Comparison of ENCODE assay signal across 10 mouse cellular contexts in genomic region chr4:133209366-133209765, GRCm38 (mm10). TPM values are rescaled to one million over a fixed set of nuclear protein-coding genes. Genes with fewer than 3 reads are reported as not detected.
DNase-seq lines count a peak whose midpoint lies in the region; ATAC-seq lines count a peak whose summit lies in the region.
"Had no signal": no experiment of that assay in that cellular context is flagged by ENCODE, and none has a peak within 500 bp of the region (broad histone marks: within the 10 kb centered on the region; RNA-seq: fewer than 3 reads in every experiment).

No protein-coding gene starts in this region.

- H3K27me3 ChIP-seq in kidney, embryonic 14.5 days (ENCODE audit: control insufficient read depth, insufficient read depth, low read length) = peaks cover 19% of the 10 kb centered on the region; the same call in 1 of the 2 replicates
- H3K27me3 ChIP-seq in neural tube, embryonic 11.5 days (ENCODE audit: control insufficient read depth, insufficient read depth, low read length) = peaks cover 25% of the 10 kb centered on the region

- H3K4me2 ChIP-seq in kidney, embryonic 14.5 days (replicated peaks; ENCODE audit: low read depth, low read length) = no peak overlapping the region
- H3K4me2 ChIP-seq in neural tube, embryonic 11.5 days (ENCODE audit: low read depth) = no peak overlapping the region
- H3K4me2 ChIP-seq: embryonic facial prominence, embryonic 12.5 days; liver, embryonic 15.5 days had no signal

- peaks cover 18% of the 10 kb centered on the region for H3K4me1 ChIP-seq in kidney, embryonic 14.5 days (ENCODE audit: control insufficient read depth, insufficient read depth, low read length)
- H3K4me1 ChIP-seq in neural tube, embryonic 11.5 days (ENCODE audit: control insufficient read depth, insufficient read depth, low read length) = peaks cover 11% of the 10 kb centered on the region

- no peak overlapping the region for H3K27ac ChIP-seq in kidney, embryonic 14.5 days (ENCODE audit: low read depth, low read length)
- H3K27ac ChIP-seq in neural tube, embryonic 11.5 days (ENCODE audit: low read depth, low read length) = no peak overlapping the region
- H3K27ac ChIP-seq: embryonic facial prominence, embryonic 12.5 days; liver, embryonic 15.5 days had no signal

- no peaks in the 10 kb centered on the region for H3K36me3 ChIP-seq in kidney, embryonic 14.5 days (ENCODE audit: control insufficient read depth, insufficient read depth, low read length)
- H3K36me3 ChIP-seq in neural tube, embryonic 11.5 days (ENCODE audit: control insufficient read depth, insufficient read depth, low read length) = no peaks in the 10 kb centered on the region
- H3K36me3 ChIP-seq: embryonic facial prominence, embryonic 12.5 days; liver, embryonic 15.5 days had no signal

- DNase-seq in kidney, adult 11 months = peak; percentile 43
- peak; percentile 50 for DNase-seq in adrenal gland, postnatal 25 days
- peak; percentile 70 for DNase-seq in left cerebral cortex, postnatal 14 days (ENCODE audit: low spot score in 2 of 2)
- peak; percentile 68 for DNase-seq in neural tube, embryonic 11.5 days (ENCODE audit: low spot score)
- no peak for DNase-seq in gastrocnemius, adult 8-10 months (ENCODE audit: low spot score in 2 of 2)

- 7% methylated on average over 11 of the region's 11 CpGs for WGBS in kidney, embryonic 14.5 days
- 7% methylated on average over 11 of the region's 11 CpGs for WGBS in neural tube, embryonic 11.5 days

- no peak overlapping the region for H3K9ac ChIP-seq in kidney, embryonic 14.5 days (ENCODE audit: low read depth, low read length)
- H3K9ac ChIP-seq in neural tube, embryonic 11.5 days (ENCODE audit: low read length) = no peak overlapping the region
- H3K9ac ChIP-seq: embryonic facial prominence, embryonic 12.5 days; liver, embryonic 15.5 days had no signal

- intact Hi-C loops in left cerebral cortex, postnatal 14 days (cut with DNase I) = loop anchor here (10.0 kb wide), 1 partner anchor 245 kb away; no protein-coding TSS in a partner anchor

- no peak overlapping the region for H3K4me3 ChIP-seq in kidney, embryonic 14.5 days (ENCODE audit: low read length)
- H3K4me3 ChIP-seq in neural tube, embryonic 11.5 days (ENCODE audit: low read depth, low read length) = no peak overlapping the region
- H3K4me3 ChIP-seq: embryonic facial prominence, embryonic 12.5 days; liver, embryonic 15.5 days had no signal

- no peak for ATAC-seq in kidney, embryonic 14.5 days (ENCODE audit: low FRiP score, low TSS enrichment)
- peak; percentile 51 for ATAC-seq in CD4-positive, CD25-positive, alpha-beta regulatory T cell, adult 4 months
- ATAC-seq in erythroblast, adult 5-6 weeks (replicated peaks; ENCODE audit: low FRiP score, poor library complexity, severe bottlenecking) = peak; percentile 66
- ATAC-seq in neural tube, embryonic 11.5 days (ENCODE audit: insufficient read depth, low FRiP score, low TSS enrichment) = 0 out of 2 replicates have a peak, but pooled peaks have one; percentile 11

- no peaks in the 10 kb centered on the region for H3K9me3 ChIP-seq in kidney, embryonic 14.5 days (ENCODE audit: control insufficient read depth, low read length)
- no peaks in the 10 kb centered on the region for H3K9me3 ChIP-seq in neural tube, embryonic 11.5 days (ENCODE audit: control insufficient read depth, low read length)
- H3K9me3 ChIP-seq: embryonic facial prominence, embryonic 12.5 days; liver, embryonic 15.5 days had no signal

RNA-seq across cellular contexts. Expression of gene Cd164l2, which starts 2.6 kb away (rescaled TPM):
- 6.9 and 7.6 TPM in 2 replicates for polyA plus RNA-seq in kidney, embryonic 14.5 days (2014; fragmentation: Nextera tagmentation; extraction: Ambion mirVana)
- polyA plus RNA-seq in CD4-positive, CD25-positive, alpha-beta regulatory T cell, adult 4 months (2017; shearing (Covaris generic)) = under 1 TPM in 1 of 2 experiments, not detected in 1; 0.54 TPM
- 1.4 and 1.5 TPM in 2 replicates for total RNA-seq in adrenal gland, postnatal 25 days (2021)
- not detected in 2 replicates for total RNA-seq in erythroblast, adult 5-6 weeks (2015; ENCODE audit: low replicate concordance)
- not detected in 2 replicates for total RNA-seq in erythroblast, adult 5-6 weeks (2017; ENCODE audit: low replicate concordance)
- total RNA-seq in left cerebral cortex, postnatal 14 days (2021) = 1 to 10 TPM; 2.4 to 4.1 TPM
- polyA plus RNA-seq in neural tube, embryonic 11.5 days (2014; fragmentation: Nextera tagmentation; extraction: Ambion mirVana) = 0.32 and 0.62 TPM in 2 replicates
- total RNA-seq in gastrocnemius, adult 8-10 months (2022) = under 1 TPM in 1 of 4 experiments, not detected in 3; 0.59 TPM
- polyA plus RNA-seq: liver, embryonic 15.5 days had no signal

RNA-seq across cellular contexts. Expression of gene Gpr3, which starts 3.0 kb away (rescaled TPM):
- polyA plus RNA-seq in kidney, embryonic 14.5 days (2014; fragmentation: Nextera tagmentation; extraction: Ambion mirVana) = 0.53 TPM in 1 of 2 replicates, not detected in the other
- polyA plus RNA-seq in CD4-positive, CD25-positive, alpha-beta regulatory T cell, adult 4 months (2017; shearing (Covaris generic)) = not detected
- total RNA-seq in adrenal gland, postnatal 25 days (2021) = not detected in 2 replicates
- not detected in 2 replicates for total RNA-seq in erythroblast, adult 5-6 weeks (2015; ENCODE audit: low replicate concordance)
- not detected in 2 replicates for total RNA-seq in erythroblast, adult 5-6 weeks (2017; ENCODE audit: low replicate concordance)
- 1 to 10 TPM; 7.4 to 10.0 TPM for total RNA-seq in left cerebral cortex, postnatal 14 days (2021)
- polyA plus RNA-seq in neural tube, embryonic 11.5 days (2014; fragmentation: Nextera tagmentation; extraction: Ambion mirVana) = 0.45 and 0.49 TPM in 2 replicates
- total RNA-seq in gastrocnemius, adult 8-10 months (2022) = not detected
- polyA plus RNA-seq: embryonic facial prominence, embryonic 12.5 days; liver, embryonic 15.5 days had no signal

RNA-seq across cellular contexts. Expression of gene Map3k6, which starts 31.3 kb away (rescaled TPM):
- 2.8 and 4.1 TPM in 2 replicates for polyA plus RNA-seq in kidney, embryonic 14.5 days (2014; fragmentation: Nextera tagmentation; extraction: Ambion mirVana)
- polyA plus RNA-seq in CD4-positive, CD25-positive, alpha-beta regulatory T cell, adult 4 months (2017; shearing (Covaris generic)) = under 1 TPM in 1 of 2 experiments, not detected in 1; 0.62 TPM
- 15.7 and 20.1 TPM in 2 replicates for total RNA-seq in adrenal gland, postnatal 25 days (2021)
- total RNA-seq in erythroblast, adult 5-6 weeks (2015; ENCODE audit: low replicate concordance) = 0.96 and 4.6 TPM in 2 replicates
- total RNA-seq in erythroblast, adult 5-6 weeks (2017; ENCODE audit: low replicate concordance) = 0.42 TPM in 1 of 2 replicates, not detected in the other
- 1 to 10 TPM; 2.3 to 5.8 TPM for total RNA-seq in left cerebral cortex, postnatal 14 days (2021)
- 1.5 and 2.7 TPM in 2 replicates for polyA plus RNA-seq in neural tube, embryonic 11.5 days (2014; fragmentation: Nextera tagmentation; extraction: Ambion mirVana)
- total RNA-seq in gastrocnemius, adult 8-10 months (2022) = 1 to 10 TPM; 2.5 to 7.8 (median 4.8) TPM

RNA-seq across cellular contexts. Expression of gene Sytl1, which starts 53.5 kb away (rescaled TPM):
- polyA plus RNA-seq in kidney, embryonic 14.5 days (2014; fragmentation: Nextera tagmentation; extraction: Ambion mirVana) = 0.70 and 1.1 TPM in 2 replicates
- 10 to 100 TPM; 22.1 to 39.4 TPM for polyA plus RNA-seq in CD4-positive, CD25-positive, alpha-beta regulatory T cell, adult 4 months (2017; shearing (Covaris generic))
- 1.9 and 2.0 TPM in 2 replicates for total RNA-seq in adrenal gland, postnatal 25 days (2021)
- 0.96 and 1.0 TPM in 2 replicates for total RNA-seq in erythroblast, adult 5-6 weeks (2015; ENCODE audit: low replicate concordance)
- total RNA-seq in erythroblast, adult 5-6 weeks (2017; ENCODE audit: low replicate concordance) = 0.28 and 1.4 TPM in 2 replicates
- total RNA-seq in left cerebral cortex, postnatal 14 days (2021) = under 1 TPM in 1 of 2 experiments, not detected in 1; 0.51 TPM
- 1.2 and 1.4 TPM in 2 replicates for polyA plus RNA-seq in neural tube, embryonic 11.5 days (2014; fragmentation: Nextera tagmentation; extraction: Ambion mirVana)
- total RNA-seq in gastrocnemius, adult 8-10 months (2022) = under 1 TPM in 1 of 4 experiments, not detected in 3; 0.12 TPM

Comparison
In these comparisons a context has a peak if more than half of its experiments do, and no peak if none do; other contexts are left out.
1. DNase-seq: peak in kidney, adult 11 months (single experiment), adrenal gland, postnatal 25 days (single experiment), left cerebral cortex, postnatal 14 days (2 of 2) and neural tube, embryonic 11.5 days (single experiment); none in gastrocnemius, adult 8-10 months (0 of 2).